Mouse (Mus musculus) layer of hippocampus, adult 9-11 months (tissue): ENCODE data around the gene Gipc1.

Source experiments
- DNase-seq: peaks from one replicate; pipeline ENCODE4 v3.0.0; 2022

Gene Gipc1

DNA sequence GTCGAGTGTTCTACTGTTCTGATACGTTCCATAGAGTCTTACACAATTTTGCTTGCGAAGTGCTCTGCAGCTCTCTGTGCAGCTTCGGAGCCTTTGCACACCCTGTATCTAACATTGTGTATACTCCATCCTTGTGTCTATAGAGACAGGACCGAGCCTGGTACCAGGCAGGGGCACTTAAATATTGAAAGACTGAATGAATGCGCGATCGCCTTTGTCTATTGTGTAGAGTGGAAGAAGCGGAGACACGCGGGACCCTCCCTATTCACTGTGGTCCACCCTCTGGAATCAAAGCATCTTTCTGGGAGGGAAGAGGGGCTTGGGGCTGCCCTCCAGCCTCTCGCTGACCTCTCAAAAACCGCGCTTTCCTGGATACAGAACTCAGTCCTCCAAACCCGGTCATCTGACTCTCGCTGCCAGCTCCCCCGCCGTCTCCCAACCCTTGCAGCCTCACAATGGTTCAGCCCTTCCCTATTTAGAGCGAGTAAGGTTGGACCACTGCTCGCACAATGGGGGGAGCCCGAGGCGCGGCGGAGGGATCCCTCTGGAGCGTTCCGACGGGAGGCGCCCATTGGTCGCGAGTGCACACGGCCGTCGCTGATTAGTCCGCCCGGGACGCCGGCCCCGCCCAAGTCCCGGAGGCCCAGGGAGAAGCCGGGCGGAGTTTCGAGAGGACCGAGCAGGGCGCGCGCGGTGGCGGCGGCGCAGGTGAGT, at the start of gene Gipc1:
TSS of gene Gipc1 (plus strand) at position 648 of the 714 bp plus-strand sequence.
- peak; percentile 97 for DNase-seq

DNA sequence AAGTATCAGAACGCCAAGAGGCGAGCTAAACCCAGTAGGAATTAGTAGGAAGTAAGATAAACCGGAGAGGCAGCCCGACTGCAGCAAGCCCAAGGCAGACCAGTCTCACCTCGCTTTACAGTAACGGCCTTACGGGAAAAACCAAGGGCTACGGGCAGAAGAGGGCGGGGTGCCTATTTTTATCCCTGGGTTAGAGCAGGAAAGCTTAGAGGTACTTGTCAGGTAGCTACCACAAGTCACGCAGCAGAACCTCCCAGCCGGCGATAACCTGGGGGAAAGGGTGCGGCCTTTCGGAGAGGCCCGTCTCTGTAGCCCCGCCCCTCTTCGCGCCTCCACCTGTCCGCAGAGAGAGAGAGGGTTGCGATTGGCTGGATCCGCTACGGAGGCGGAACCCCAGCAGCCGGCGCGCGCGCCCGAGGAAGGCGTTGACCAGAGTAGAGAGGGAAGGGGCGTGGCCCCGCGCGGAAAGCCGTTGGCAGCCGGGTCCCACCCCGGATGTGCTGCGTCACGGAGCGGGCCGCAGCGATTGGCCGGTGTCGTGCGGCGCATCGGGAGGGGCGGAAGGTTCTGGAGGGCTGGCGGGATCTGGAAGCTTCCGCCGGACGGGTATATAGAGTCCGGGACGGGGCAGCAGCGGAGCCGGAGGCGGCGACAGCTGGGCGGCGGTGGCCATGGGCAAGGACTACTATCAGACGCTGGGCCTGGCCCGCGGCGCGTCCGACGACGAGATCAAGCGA, 44.6 kb upstream of the Gipc1 start, which contains the start of the genes Tecr and Dnajb1:
TSS of gene Tecr (minus strand) at position 311 of the 737 bp plus-strand sequence.
TSS of gene Dnajb1 (plus strand) at position 533 of the 737 bp plus-strand sequence.
- DNase-seq: peak; percentile 100

DNA sequence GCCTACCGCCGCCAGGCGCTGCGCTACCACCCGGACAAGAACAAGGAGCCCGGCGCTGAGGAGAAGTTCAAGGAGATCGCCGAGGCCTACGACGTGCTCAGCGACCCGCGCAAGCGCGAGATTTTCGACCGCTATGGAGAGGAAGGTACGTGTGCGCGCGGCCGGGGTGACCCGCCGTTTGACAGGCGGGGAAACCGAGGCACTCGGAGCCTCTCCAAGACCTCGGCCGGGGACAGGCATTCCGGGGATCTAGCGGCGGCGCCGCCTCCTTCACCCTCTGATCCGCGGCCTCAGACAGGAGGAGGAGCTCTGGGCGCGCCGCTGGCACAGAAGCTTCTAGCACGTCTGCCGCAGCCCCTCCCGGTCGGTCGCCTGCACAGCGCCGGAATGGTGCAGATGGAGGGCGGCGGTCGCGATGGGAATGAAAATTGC, 44.1 kb upstream of the Gipc1 start:
- peak; percentile 83 for DNase-seq

DNA sequence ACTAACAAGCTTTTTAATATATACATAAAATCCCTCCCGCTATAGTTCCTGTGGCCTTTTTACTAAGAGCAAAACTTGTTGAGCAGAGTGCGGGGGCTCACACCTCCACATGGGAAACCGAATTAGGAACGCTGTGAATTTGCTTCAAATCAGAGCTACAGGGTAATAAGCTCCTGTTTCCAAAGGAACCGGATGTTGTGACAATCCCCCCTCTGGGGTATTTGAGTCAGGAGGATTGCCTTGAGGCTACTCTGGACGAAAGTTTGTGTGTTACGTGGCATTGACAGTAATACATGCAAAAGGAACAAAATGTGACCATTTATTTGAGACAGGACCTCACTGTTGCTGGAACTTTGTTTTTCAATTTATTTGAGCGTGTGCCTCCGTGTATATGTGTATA, 43.4 kb upstream of the Gipc1 start:
- DNase-seq: no peak

DNA sequence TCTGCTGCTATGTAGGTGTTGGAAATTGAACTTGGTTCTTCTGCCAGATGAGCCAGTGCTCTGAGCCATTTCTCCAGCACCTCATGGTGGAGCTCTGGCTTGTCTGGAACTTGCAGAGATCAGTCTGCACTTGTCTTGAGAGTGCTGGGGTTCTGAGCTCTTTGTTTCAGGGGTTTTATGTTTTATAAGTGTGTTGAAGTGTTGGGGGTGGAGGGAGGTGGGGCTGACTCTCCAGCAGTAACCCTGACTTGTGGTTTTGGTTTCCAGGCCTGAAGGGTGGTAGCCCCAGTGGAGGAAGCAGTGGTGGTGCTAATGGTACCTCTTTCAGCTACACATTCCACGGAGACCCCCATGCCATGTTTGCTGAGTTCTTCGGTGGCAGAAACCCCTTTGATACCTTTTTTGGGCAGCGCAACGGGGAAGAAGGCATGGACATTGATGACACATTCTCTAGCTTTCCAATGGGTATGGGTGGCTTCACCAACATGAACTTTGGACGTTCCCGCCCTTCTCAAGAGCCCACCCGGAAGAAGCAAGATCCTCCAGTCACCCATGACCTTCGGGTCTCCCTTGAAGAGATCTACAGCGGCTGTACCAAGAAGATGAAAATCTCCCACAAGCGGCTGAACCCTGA, 42.8 kb upstream of the Gipc1 start:
- DNase-seq: no peak

DNA sequence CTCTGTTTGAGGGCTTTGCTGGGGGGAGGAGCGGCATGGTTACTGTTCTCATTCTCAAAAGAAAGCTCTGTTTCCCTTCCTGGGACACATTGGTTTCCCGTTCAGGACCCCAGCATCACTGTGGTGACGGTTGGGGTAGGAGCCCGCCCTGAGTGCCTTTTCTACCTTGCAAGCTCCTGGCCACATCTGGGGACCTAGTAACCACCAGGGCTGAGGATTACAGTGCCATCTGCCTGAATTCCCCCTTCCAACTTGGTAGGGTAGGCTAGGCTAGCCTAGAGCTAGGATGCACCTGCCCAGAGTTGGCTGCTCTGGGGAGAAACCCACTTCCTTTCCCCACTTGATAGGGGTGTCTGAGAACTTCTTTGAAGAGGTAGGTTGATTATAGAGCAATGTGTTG, 40.6 kb upstream of the Gipc1 start:
- no peak for DNase-seq

DNA sequence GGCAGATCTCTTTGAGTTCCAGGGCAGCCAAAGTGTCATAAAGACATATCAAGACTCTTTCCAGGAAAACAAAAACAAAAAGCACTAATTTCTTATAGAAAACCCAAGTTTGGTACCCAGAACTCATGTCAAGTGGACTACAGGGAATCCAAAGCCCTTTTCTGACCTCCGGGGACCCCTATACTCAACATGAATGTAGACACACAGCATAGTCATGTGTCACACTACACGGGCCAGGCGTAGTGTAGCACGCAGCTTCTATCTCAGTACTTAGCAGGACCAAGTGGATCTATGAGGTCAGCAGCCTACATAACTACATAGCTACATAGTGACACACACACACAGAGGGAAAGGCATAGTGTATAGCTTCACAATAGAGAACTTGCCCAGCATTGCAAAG, 38.8 kb upstream of the Gipc1 start:
- DNase-seq: no peak

DNA sequence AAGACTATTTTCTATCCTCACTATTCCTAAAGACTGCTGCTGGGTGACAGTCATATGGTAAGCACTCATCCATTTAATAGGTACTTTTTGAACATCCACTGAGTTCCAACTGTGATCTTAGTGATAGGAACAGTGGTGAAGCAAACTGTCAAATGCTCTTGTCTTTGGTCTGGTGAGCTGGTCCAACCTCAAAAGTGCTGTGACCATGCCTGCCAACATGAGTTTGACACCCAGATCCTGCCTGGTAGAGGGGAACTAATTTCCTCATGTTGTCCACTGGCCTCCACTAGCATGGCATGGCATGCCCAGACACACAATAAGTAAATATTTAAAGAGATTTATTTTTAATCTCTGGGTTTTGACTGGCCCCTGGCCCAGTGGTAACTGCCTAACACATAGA, 35.9 kb upstream of the Gipc1 start:
- no peak for DNase-seq

DNA sequence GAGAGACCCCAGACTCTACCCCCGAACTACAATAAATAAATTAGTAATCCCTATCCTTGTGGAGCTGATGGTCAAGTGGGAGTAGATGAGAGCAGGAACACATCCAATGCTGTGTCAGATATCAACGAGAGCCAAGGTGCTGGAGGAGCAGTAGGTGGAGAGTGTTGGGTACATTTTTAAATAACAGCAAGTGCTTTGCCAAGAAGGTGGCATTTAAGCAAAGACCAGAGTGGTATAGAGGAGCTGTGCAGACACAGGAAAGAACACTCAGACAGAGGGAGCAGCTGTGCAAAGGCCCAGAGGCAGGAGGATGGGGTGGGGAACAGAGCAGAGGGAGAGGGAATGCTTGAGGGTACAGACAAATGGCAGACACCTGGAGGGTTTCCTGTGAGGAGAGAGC, 35.4 kb upstream of the Gipc1 start:
- DNase-seq: no peak

DNA sequence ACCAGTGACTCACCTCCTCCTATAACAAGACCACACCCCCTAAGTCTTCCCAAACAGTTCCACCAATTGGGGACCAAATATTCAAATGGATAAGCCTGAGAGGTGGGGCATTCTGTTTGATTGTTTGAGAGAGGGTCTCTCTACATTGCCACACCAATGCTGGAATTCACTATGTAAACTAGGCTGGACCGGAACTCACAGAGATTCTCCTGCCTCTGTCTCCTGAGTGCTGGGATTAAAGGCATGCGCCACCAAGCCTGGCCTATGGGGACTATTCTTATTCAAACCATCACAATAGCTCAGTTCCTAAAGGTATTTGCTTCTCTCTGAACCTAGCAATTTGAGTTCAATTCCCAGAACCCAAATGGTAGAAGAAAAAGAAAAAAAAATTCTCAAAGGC, 33.9 kb upstream of the Gipc1 start:
- DNase-seq: no peak

DNA sequence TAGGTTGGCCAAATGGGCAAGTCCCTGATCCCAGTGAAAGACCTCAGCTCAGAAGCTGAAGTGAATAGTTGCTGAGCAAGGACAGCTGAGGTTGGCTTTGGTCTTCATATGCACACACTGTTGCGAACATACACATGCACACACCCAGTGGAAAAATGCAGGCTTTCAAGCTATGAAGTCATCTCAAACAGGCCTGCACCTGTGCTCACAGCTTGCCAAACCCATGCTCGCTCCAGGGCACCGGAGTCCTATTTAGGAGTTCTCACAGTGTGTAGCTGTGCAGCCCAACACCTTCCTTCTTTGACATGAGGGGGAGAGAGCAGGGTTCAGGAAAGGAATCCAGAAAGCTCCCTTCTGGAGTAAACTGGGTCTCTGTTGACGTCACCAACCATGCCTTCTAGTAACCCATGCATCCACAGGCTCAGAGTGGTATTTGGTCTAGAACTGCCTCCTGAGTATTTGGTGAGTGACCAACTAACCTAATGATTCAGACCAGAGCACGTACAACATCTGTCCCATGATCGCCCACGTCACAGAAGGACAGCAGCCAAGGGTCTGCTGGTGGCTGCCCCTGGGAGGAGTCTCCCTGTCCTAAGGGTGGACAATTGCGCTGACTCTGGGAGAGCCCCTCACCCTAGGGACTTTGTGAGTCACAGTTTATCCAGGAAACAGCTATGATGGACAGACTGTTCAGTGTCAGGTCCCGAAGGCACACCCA, 32.8 kb upstream of the Gipc1 start:
- DNase-seq: no peak

DNA sequence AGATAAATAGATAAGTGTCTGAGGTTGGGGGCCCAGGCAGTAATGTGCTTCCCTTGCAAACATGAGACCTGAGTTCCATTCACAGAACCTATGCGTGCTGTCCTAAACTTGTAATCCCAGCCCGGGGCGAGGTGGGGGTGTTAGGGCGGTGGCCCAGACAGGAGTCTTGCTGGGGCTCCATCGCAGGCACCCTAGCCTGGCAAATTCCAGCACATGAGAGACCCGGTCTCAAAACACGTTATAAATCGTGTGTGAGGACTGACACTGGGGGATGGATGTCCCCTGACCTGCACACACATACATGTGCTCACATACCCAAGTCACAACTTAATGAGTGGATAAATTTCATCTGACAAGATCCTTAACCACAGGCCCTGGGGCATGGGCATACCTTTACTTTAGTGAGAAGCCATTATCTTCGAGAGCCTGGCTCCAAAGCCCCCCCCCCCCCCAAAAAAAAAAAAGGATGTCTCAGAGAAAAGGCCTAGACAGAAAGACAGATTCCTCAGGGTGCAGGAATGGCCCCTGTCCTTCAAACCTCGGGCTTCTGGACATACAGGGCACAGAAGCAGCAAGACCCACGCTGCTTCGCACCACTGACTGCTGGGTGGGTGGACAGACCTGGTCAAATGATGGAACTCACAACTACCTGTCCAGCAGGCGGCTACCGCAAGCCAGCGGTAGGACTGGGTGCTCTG, 30.6 kb upstream of the Gipc1 start:
- no peak for DNase-seq

DNA sequence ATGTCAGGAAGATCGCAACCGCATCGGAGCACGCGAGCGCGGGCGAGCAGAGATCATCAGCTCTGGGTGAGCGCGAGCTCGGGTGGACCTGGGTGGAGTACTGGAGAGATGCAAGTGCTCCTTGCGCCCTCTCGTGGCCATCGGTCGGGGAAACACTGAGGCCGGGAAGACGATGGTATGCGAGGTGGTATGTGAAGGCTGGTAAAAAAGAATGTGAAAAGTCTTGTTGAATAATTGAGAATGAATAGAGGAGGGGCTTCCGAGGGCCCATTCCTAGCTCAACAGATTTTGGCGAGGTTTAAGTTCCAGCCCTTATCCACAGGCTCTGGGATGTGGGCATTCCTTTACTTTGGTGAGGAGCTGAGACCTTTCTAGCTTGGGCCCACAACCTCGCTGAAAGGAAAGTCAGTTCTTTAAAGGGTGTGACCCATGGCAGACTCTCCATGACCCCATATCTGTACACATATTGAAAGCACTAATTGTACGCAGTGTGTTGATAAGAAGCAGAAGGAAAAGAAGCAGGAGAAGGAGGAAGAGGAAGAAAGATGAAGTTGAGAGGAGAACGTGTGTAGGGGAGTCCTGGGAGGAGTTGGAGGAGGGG, 30.0 kb upstream of the Gipc1 start:
- peak; percentile 93 for DNase-seq

DNA sequence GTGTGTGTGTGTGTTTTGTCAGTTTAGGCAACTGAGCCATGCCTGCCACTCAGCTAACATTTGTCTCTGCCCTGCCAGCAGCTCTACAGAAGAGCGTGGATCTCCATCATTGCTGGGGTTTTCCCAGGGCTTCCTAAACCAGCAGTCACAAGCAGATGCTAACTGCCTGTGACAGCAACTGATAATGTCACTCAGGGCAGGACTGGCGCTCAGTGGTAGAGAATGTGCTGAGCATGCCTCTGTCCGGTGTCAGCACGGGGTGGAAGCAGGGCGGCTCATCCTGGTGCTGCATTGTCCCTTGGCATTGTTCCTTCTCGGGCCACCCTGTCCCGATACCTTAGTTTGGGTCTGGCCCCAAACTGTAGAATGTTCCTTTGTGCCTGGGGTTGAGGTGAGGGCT, 28.9 kb upstream of the Gipc1 start:
- no peak for DNase-seq

DNA sequence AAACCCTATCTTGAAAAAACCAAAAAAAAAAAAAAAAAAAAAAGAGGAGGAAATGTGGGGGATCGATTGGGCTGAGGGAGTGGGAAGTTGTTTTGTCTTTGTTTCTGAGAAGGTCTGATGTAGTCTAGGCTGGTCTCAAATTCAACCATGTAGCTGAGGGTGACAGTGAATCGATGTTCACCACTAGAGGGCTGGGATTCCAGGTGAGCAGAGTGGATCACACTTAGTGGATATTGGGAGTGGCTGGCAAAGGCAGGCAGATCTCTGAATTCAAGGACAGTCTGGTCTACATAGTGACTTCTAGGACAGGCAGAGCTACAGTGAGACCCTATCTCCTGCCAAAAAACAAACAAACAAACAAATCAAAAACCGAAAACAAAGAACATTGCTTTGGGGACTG, 27.7 kb upstream of the Gipc1 start:
- no peak for DNase-seq

DNA sequence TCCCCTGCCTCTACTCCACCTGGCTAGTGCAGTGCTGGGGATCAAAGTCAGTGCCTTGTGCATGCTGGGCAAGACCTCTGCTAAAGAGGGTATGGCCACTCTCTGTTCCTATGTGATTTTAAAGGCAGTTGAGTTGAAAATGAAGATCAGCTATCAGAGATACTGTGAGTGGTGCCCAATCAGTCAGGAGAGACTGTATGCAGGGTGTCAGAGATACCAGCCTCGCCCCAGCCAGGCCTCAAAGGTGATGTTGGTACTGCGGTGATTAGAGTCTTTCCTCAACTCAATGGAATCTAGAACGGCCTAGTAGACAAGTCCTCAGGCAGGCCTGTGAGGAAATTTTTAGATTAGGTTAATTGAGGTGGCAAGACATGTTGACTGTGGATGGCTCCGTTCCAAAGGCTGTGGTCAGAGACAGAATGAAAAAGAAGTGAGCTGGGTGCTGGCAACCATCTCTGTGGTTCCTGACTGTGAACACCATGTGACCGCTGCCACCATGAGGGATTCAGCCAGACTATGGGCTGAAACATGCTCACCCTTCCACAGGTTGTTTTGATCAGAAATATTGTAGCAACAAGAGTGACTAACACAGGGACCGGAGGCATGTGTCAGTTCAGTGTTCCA, 26.7 kb upstream of the Gipc1 start:
- DNase-seq: no peak

DNA sequence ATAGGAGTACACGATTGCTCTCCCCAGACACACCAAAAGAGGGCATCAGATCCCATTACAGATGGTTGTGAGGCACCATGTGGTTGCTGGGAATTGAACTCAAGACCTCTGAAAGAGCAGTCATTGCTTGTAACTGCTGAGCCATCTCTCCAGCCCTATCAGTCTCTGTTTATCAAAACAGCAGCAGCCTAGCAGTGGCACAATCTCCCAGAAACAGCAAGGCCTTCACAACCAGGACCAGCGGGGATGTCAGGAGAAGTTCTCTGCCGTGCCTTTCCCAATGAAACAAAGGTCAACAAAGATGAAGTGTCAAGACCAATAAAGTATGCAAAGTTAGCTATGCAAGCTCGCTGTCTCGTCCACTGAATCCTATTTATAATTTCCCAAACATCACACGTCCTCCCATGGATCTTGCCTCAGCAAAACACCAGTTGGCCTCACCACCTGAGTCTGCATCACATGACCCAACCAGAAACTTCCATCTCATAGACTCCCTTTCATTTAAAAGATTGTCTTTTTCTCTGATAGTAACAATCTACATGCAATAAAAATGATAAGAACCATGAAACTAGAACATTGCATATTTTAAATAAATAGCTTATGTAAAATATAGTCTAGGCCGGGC, 20.3 kb upstream of the Gipc1 start:
- no peak for DNase-seq

DNA sequence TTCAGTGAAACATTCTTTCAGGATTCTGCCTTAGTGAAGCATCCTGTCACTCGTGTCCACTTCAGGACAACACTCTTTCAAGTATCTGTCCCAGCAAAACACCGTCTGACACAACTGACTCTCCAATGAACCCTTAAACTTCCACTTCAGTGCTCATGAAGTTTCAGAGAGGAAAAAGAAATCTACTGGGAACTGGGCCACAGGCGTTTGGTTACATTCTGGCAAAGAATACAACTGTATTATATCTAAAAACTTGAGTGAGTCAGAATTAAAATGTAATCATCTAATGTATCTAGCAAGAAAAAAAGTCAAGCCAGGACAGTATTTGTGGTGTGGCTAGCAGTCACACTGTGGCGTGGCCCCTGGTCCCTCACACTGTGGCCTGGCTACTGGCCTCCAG, 13.6 kb upstream of the Gipc1 start:
- DNase-seq: no peak

DNA sequence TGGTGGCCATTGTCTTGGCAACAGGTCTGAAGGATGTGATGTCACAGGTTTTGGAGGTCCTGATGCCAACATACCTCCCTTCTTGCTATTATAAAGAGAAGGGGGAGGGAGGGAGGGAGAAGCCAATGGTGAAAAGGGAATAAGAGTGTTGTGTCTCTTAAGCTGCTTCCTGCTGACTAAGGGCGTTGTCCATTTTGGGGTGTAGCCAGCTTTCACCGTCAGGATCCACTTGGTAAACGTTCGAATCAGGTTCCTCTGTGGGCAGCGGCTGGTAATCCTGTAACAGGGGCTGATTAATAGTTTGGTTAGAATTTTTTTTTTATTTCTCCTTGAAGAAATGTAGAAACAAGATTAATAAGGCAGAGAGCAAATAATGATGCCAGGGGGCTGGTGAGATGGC, 12.8 kb upstream of the Gipc1 start:
- no peak for DNase-seq

DNA sequence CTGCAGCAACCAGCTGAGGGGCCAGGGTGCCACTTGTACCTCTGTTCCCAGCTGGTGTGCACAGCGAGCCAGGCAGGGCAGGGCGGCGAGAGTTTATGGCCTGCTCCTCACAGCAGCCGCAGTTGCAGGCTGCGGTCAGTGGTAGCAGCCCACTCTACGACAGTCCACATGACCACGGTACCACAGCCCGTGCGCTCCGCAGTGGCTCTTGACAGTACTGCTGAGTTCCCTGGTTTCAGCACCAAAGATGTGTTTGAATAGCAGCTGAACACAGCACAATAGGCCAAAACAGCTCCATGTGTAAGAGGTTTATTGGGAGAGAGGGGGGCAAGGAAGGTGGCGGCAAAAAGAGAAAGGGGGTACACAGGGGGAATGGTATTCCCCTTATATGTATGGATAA, 5.0 kb upstream of the Gipc1 start:
- DNase-seq: no peak

DNA sequence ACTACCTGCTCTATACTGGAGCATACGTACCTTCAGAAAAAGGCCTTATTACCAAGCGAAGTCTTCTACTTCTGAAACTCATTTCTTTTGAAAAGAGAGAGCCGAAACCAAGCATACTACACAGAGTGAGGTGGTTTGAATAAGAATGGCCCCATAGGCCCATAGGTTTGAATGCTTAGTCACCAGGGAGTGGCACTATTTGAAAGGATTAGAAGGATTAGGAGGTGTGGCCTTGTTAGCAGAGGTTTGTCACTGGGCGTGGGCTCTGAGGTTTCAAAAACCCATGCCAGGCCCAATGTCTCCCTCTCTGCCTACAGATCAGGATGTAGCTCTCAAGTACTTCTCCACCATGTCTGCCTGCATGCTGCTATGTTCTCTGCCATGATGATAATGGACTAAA, 4.4 kb upstream of the Gipc1 start:
- DNase-seq: no peak
